Mouse (Mus musculus) testis, adult 2 months (tissue): ENCODE data around the gene Fgfbp1. TPM values are rescaled to one million over a fixed set of nuclear protein-coding genes. Genes with fewer than 3 reads are reported as not detected.

Experiments
- H3K27ac ChIP-seq: fragments of 200-500 bp; 2 replicates; pipeline ENCODE4 v1.5.1; 2012; ENCODE audit warnings: low read depth, low read length; ENCODE audit not compliant: control insufficient read depth, insufficient read depth
- H3K27me3 ChIP-seq: fragments of 200-500 bp; 2 replicates; pipeline ENCODE4 v1.6.1; 2012; ENCODE audit warnings: mild to moderate bottlenecking, low read length, moderate library complexity; ENCODE audit not compliant: control insufficient read depth, insufficient read depth
- H3K36me3 ChIP-seq: fragments of 200-500 bp; 2 replicates; pipeline ENCODE4 v1.6.1; 2012; ENCODE audit warnings: mild to moderate bottlenecking, low read length; ENCODE audit not compliant: control insufficient read depth, insufficient read depth
- H3K4me1 ChIP-seq: fragments of 200-500 bp; 2 replicates; pipeline ENCODE4 v1.6.1; 2012; ENCODE audit warnings: low read length; ENCODE audit not compliant: control insufficient read depth, insufficient read depth
- H3K4me3 ChIP-seq: fragments of 200-500 bp; 2 replicates; pipeline ENCODE4 v1.5.1; 2012; ENCODE audit warnings: low read depth, mild to moderate bottlenecking, low read length, moderate library complexity, mixed read lengths; ENCODE audit not compliant: control insufficient read depth
- CTCF ChIP-seq: fragments of 200-500 bp; IDR thresholded peaks from 2 replicates; pipeline ENCODE4 v1.5.1; 2012; ENCODE audit warnings: low read depth, mild to moderate bottlenecking, inconsistent platforms, low read length, moderate library complexity; ENCODE audit not compliant: control insufficient read depth, insufficient read depth, insufficient replicate concordance
- POLR2A ChIP-seq: fragments of 200-500 bp; IDR thresholded peaks from 2 replicates; pipeline ENCODE4 v1.6.1; 2012; ENCODE audit warnings: low read depth, mild to moderate bottlenecking, inconsistent platforms, low read length, moderate library complexity; ENCODE audit not compliant: control insufficient read depth
- polyA plus RNA-seq: library from polyadenylated mRNA; depleted of rRNA; stranded (reverse); fragments of >200 nt; gene quantifications from 2 replicates; pipeline ENCODE4 v1.2.3, GENCODE M21; 2012

Fgfbp1 gene
- polyA plus RNA-seq, 1 experiment: not detected

- no peak for TF ChIP-seq CTCF
- no peak for TF ChIP-seq POLR2A
- no peak overlapping the region; the same call in 1 of the 2 replicates for H3K4me3 ChIP-seq
- no peaks in the 10 kb centered on the region for H3K36me3 ChIP-seq
- no peaks in the 10 kb centered on the region for H3K27me3 ChIP-seq
- H3K27ac ChIP-seq: no peak overlapping the region
- H3K4me1 ChIP-seq: no peaks in the 10 kb centered on the region; the same call in 1 of the 2 replicates
Observed at GRCm38 (mm10) chr5:43986212-43986611, 4.6 kb upstream of the Fgfbp1 start.

DNA sequence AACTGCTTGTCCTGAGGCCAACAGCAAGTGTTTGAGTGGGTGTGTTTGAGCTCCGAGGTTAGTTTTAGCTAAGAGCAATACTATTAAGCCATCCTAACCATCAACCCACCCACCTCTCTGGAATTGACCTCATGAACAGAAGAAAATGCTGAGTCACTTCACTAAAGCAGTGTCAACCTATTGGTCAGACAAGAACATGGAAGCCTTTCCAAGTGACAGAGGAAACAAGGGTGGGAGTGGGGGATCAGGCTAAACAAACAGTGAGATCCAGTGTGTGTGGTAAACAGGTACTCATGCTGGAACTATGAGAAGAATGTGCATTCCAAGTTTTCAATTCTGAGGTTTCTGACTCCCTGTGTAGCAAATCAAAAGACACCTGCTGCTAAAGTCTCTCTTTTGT is 1.3 kb upstream of the Fgfbp1 start:
- H3K36me3 ChIP-seq: no peaks in the 10 kb centered on the region
- no peaks in the 10 kb centered on the region; the same call in 1 of the 2 replicates for H3K4me1 ChIP-seq
- H3K27ac ChIP-seq: no peak overlapping the region
- TF ChIP-seq CTCF: no peak
- TF ChIP-seq POLR2A: no peak
- no peak overlapping the region for H3K4me3 ChIP-seq
- H3K27me3 ChIP-seq: no peaks in the 10 kb centered on the region

GRCm38 (mm10) chr5:43980397-43980796 is 1.2 kb downstream of the Fgfbp1 start:
- H3K4me1 ChIP-seq: no peaks in the 10 kb centered on the region
- no peaks in the 10 kb centered on the region for H3K27me3 ChIP-seq
- no peak overlapping the region for H3K4me3 ChIP-seq
- no peaks in the 10 kb centered on the region for H3K36me3 ChIP-seq
- TF ChIP-seq POLR2A: no peak
- TF ChIP-seq CTCF: no peak
- no peak overlapping the region for H3K27ac ChIP-seq

- Histone ChIP-seq H3K4me3 (no peak overlapping the region), H3K27me3 (no peaks in the 10 kb centered on the region)
- TF ChIP-seq CTCF: no peak
- no peak for TF ChIP-seq POLR2A
Observed at GRCm38 (mm10) chr5:43976821-43977561, 4.6 kb downstream of the Fgfbp1 start.

GRCm38 (mm10) chr5:43974166-43974565 is 7.4 kb downstream of the Fgfbp1 start:
- Histone ChIP-seq H3K4me1 (no peaks in the 10 kb centered on the region), H3K4me3 (no peak overlapping the region)
- TF ChIP-seq CTCF: no peak
- no peak for TF ChIP-seq POLR2A

More at GRCm38 (mm10) chr5:43976821-43977561, 4.6 kb downstream of the Fgfbp1 start:
- no peak overlapping the region for H3K27ac ChIP-seq
- no peaks in the 10 kb centered on the region for H3K36me3 ChIP-seq
- no peaks in the 10 kb centered on the region for H3K4me1 ChIP-seq

GRCm38 (mm10) chr5:43971156-43971555 is 10.4 kb downstream of the Fgfbp1 start:
- Histone ChIP-seq H3K27ac (no peak overlapping the region), H3K4me1 (no peaks in the 10 kb centered on the region), H3K4me3 (no peak overlapping the region), H3K36me3 (no peaks in the 10 kb centered on the region), H3K27me3 (no peaks in the 10 kb centered on the region)
- no peak for TF ChIP-seq CTCF
- TF ChIP-seq POLR2A: no peak

More at GRCm38 (mm10) chr5:43974166-43974565, 7.4 kb downstream of the Fgfbp1 start:
- H3K27ac ChIP-seq: no peak overlapping the region
- no peaks in the 10 kb centered on the region for H3K27me3 ChIP-seq
- no peaks in the 10 kb centered on the region for H3K36me3 ChIP-seq

GRCm38 (mm10) chr5:43970532-43970931 is 11.0 kb downstream of the Fgfbp1 start:
- no peaks in the 10 kb centered on the region for H3K27me3 ChIP-seq
- H3K36me3 ChIP-seq: no peaks in the 10 kb centered on the region
- TF ChIP-seq POLR2A: no peak
- TF ChIP-seq CTCF: no peak
- no peaks in the 10 kb centered on the region for H3K4me1 ChIP-seq
- H3K4me3 ChIP-seq: no peak overlapping the region
- H3K27ac ChIP-seq: no peak overlapping the region
